Mouse (Mus musculus): Measurements from ENCODE around the gene Tecpr1. TPM values are rescaled to one million over a fixed set of nuclear protein-coding genes. Genes with fewer than 3 reads are reported as not detected.

Tecpr1 gene
- polyA plus RNA-seq, 1 experiment = 16.4 TPM

GRCm38 (mm10) chr5:144178216-144178615 lies 45.2 kb downstream of the Tecpr1 start:
- no peak for TF ChIP-seq CTCF (IDR thresholded peaks at IDR 0.05; ENCODE audit: control insufficient read depth, insufficient read depth, insufficient replicate concordance, low read depth, low read length)
- TF ChIP-seq POLR2A (IDR thresholded peaks at IDR 0.05; ENCODE audit: control insufficient read depth, low read depth, low read length) = no peak
- Histone ChIP-seq H3K36me3 (ENCODE audit: control insufficient read depth, insufficient read depth, low read length) (peaks cover 4% of the 10 kb centered on the region; the same call in 1 of the 2 replicates), H3K4me3 (ENCODE audit: control insufficient read depth, low read depth, low read length) (no peak overlapping the region), H3K27ac (ENCODE audit: control insufficient read depth, insufficient read depth, low read depth, low read length) (no peak overlapping the region), H3K4me1 (ENCODE audit: control insufficient read depth, insufficient read depth, low read length) (no peaks in the 10 kb centered on the region), H3K27me3 (ENCODE audit: control insufficient read depth, insufficient read depth, low read length) (no peaks in the 10 kb centered on the region)

- Histone ChIP-seq H3K27ac (ENCODE audit: control insufficient read depth, insufficient read depth, low read depth, low read length) (no peak overlapping the region), H3K4me1 (ENCODE audit: control insufficient read depth, insufficient read depth, low read length) (no peaks in the 10 kb centered on the region), H3K4me3 (ENCODE audit: control insufficient read depth, low read depth, low read length) (no peak overlapping the region), H3K36me3 (ENCODE audit: control insufficient read depth, insufficient read depth, low read length) (peaks cover 5% of the 10 kb centered on the region), H3K27me3 (ENCODE audit: control insufficient read depth, insufficient read depth, low read length) (no peaks in the 10 kb centered on the region)
- TF ChIP-seq CTCF (IDR thresholded peaks at IDR 0.05; ENCODE audit: control insufficient read depth, insufficient read depth, insufficient replicate concordance, low read depth, low read length) = no peak
- TF ChIP-seq POLR2A (IDR thresholded peaks at IDR 0.05; ENCODE audit: control insufficient read depth, low read depth, low read length) = no peak
Measured at GRCm38 (mm10) chr5:144173648-144174047, 49.8 kb downstream of the Tecpr1 start.

- TF ChIP-seq POLR2A (IDR thresholded peaks at IDR 0.05; ENCODE audit: control insufficient read depth, low read depth, low read length) (no peak), CTCF (IDR thresholded peaks at IDR 0.05; ENCODE audit: control insufficient read depth, insufficient read depth, insufficient replicate concordance, low read depth, low read length) (no peak)
- Histone ChIP-seq H3K36me3 (ENCODE audit: control insufficient read depth, insufficient read depth, low read length) (peaks cover 4% of the 10 kb centered on the region), H3K4me3 (ENCODE audit: control insufficient read depth, low read depth, low read length) (no peak overlapping the region), H3K27ac (ENCODE audit: control insufficient read depth, insufficient read depth, low read depth, low read length) (no peak overlapping the region), H3K27me3 (ENCODE audit: control insufficient read depth, insufficient read depth, low read length) (no peaks in the 10 kb centered on the region), H3K4me1 (ENCODE audit: control insufficient read depth, insufficient read depth, low read length) (no peaks in the 10 kb centered on the region)
Measured at GRCm38 (mm10) chr5:144169275-144169975, 54.0 kb downstream of the Tecpr1 start.

GRCm38 (mm10) chr5:144165756-144166155 lies 57.7 kb downstream of the Tecpr1 start:
- no peak for TF ChIP-seq POLR2A (IDR thresholded peaks at IDR 0.05; ENCODE audit: control insufficient read depth, low read depth, low read length)
- no peak for TF ChIP-seq CTCF (IDR thresholded peaks at IDR 0.05; ENCODE audit: control insufficient read depth, insufficient read depth, insufficient replicate concordance, low read depth, low read length)
- H3K36me3 ChIP-seq (ENCODE audit: control insufficient read depth, insufficient read depth, low read length) = peaks cover 5% of the 10 kb centered on the region
- H3K27me3 ChIP-seq (ENCODE audit: control insufficient read depth, insufficient read depth, low read length) = no peaks in the 10 kb centered on the region
- H3K4me1 ChIP-seq (ENCODE audit: control insufficient read depth, insufficient read depth, low read length) = no peaks in the 10 kb centered on the region
- H3K4me3 ChIP-seq (ENCODE audit: control insufficient read depth, low read depth, low read length) = no peak overlapping the region
- no peak overlapping the region for H3K27ac ChIP-seq (ENCODE audit: control insufficient read depth, insufficient read depth, low read depth, low read length)

GRCm38 (mm10) chr5:144162813-144163517 lies 60.5 kb downstream of the Tecpr1 start:
- no peaks in the 10 kb centered on the region for H3K4me1 ChIP-seq (ENCODE audit: control insufficient read depth, insufficient read depth, low read length)
- peaks cover 3% of the 10 kb centered on the region for H3K36me3 ChIP-seq (ENCODE audit: control insufficient read depth, insufficient read depth, low read length)
- TF ChIP-seq CTCF (IDR thresholded peaks at IDR 0.05; ENCODE audit: control insufficient read depth, insufficient read depth, insufficient replicate concordance, low read depth, low read length) (no peak), POLR2A (IDR thresholded peaks at IDR 0.05; ENCODE audit: control insufficient read depth, low read depth, low read length) (no peak)
- no peak overlapping the region for H3K27ac ChIP-seq (ENCODE audit: control insufficient read depth, insufficient read depth, low read depth, low read length)
- no peak overlapping the region for H3K4me3 ChIP-seq (ENCODE audit: control insufficient read depth, low read depth, low read length)
- H3K27me3 ChIP-seq (ENCODE audit: control insufficient read depth, insufficient read depth, low read length) = no peaks in the 10 kb centered on the region

GRCm38 (mm10) chr5:144162080-144162812 lies 61.2 kb downstream of the Tecpr1 start:
- H3K27me3 ChIP-seq (ENCODE audit: control insufficient read depth, insufficient read depth, low read length) = no peaks in the 10 kb centered on the region
- peaks cover 3% of the 10 kb centered on the region for H3K36me3 ChIP-seq (ENCODE audit: control insufficient read depth, insufficient read depth, low read length)
- H3K4me1 ChIP-seq (ENCODE audit: control insufficient read depth, insufficient read depth, low read length) = no peaks in the 10 kb centered on the region
- no peak for TF ChIP-seq CTCF (IDR thresholded peaks at IDR 0.05; ENCODE audit: control insufficient read depth, insufficient read depth, insufficient replicate concordance, low read depth, low read length)
- no peak for TF ChIP-seq POLR2A (IDR thresholded peaks at IDR 0.05; ENCODE audit: control insufficient read depth, low read depth, low read length)
- no peak overlapping the region for H3K4me3 ChIP-seq (ENCODE audit: control insufficient read depth, low read depth, low read length)
- no peak overlapping the region for H3K27ac ChIP-seq (ENCODE audit: control insufficient read depth, insufficient read depth, low read depth, low read length)

- H3K36me3 ChIP-seq (ENCODE audit: control insufficient read depth, insufficient read depth, low read length) = peaks cover 3% of the 10 kb centered on the region
- TF ChIP-seq CTCF (IDR thresholded peaks at IDR 0.05; ENCODE audit: control insufficient read depth, insufficient read depth, insufficient replicate concordance, low read depth, low read length) (no peak), POLR2A (IDR thresholded peaks at IDR 0.05; ENCODE audit: control insufficient read depth, low read depth, low read length) (no peak)
- no peak overlapping the region for H3K27ac ChIP-seq (ENCODE audit: control insufficient read depth, insufficient read depth, low read depth, low read length)
- no peaks in the 10 kb centered on the region for H3K4me1 ChIP-seq (ENCODE audit: control insufficient read depth, insufficient read depth, low read length)
- no peak overlapping the region for H3K4me3 ChIP-seq (ENCODE audit: control insufficient read depth, low read depth, low read length)
- no peaks in the 10 kb centered on the region for H3K27me3 ChIP-seq (ENCODE audit: control insufficient read depth, insufficient read depth, low read length)
Measured at GRCm38 (mm10) chr5:144159137-144159536, 64.3 kb downstream of the Tecpr1 start.
